ENCODE assay signal across 9 mouse cellular contexts in genomic region chr1:156640577-156640976, GRCm38 (mm10). TPM values are rescaled to one million over a fixed set of nuclear protein-coding genes. Genes with fewer than 3 reads are reported as not detected.
DNase-seq lines count a peak whose midpoint lies in the region; ATAC-seq lines count a peak whose summit lies in the region.
"Had no signal": no experiment of that assay in that cellular context is flagged by ENCODE, and none has a peak within 500 bp of the region (broad histone marks: within the 10 kb centered on the region; RNA-seq: fewer than 3 reads in every experiment).

No protein-coding gene starts in this region.

- peak; percentile 65 for DNase-seq in cerebellum, adult 9-10 months
- DNase-seq in cerebellum, adult 9-11 months: no peak
- peak; percentile 71 for DNase-seq in layer of hippocampus, adult 9-10 months (ENCODE audit: low spot score)
- no peak for DNase-seq in layer of hippocampus, postnatal 25 days (ENCODE audit: extremely low spot score in 1 of 2, low spot score in 1 of 2)
- DNase-seq in urinary bladder, adult 18-20 months (ENCODE audit: low spot score in 2 of 2): no peak
- no peak for DNase-seq in gastrocnemius, postnatal 36 days
- DNase-seq: gastrocnemius, postnatal 25 days had no signal

- ATAC-seq in CD4-positive, CD25-positive, alpha-beta regulatory T cell, adult 4 months: peak; percentile 69
- ATAC-seq in granulocyte monocyte progenitor cell, adult 5-6 weeks (replicated peaks; ENCODE audit: poor library complexity, severe bottlenecking): peak; percentile 41; the same call in 1 of the 2 replicates

- intact Hi-C loops in gastrocnemius, postnatal 36 days (cut with DNase I): no loop called here

RNA-seq across cellular contexts. Expression of gene Tor3a, which starts 33.6 kb away (rescaled TPM):
- total RNA-seq in layer of hippocampus, postnatal 25 days (2021): 1 to 10 TPM; 5.1 to 6.3 TPM
- polyA plus RNA-seq in CD4-positive, CD25-positive, alpha-beta regulatory T cell, adult 4 months (2017; shearing (Covaris generic)): 10 to 100 TPM; 28.4 to 29.6 TPM
- total RNA-seq in granulocyte monocyte progenitor cell, adult 5-6 weeks (2014; fragmentation: Nextera tagmentation): 35.6 and 40.0 TPM in 2 replicates
- 33.5 and 33.6 TPM in 2 replicates for total RNA-seq in granulocyte monocyte progenitor cell, adult 5-6 weeks (2017)
- 1 to 10 TPM; 4.3 to 7.6 TPM for total RNA-seq in gastrocnemius, postnatal 36 days (2021)

Comparison
In these comparisons a context has a peak if more than half of its experiments do, and no peak if none do; other contexts are left out.
1. DNase-seq: peak in cerebellum, adult 9-10 months (single experiment) and layer of hippocampus, adult 9-10 months (single experiment); none in cerebellum, adult 9-11 months (single experiment), layer of hippocampus, postnatal 25 days (0 of 2), urinary bladder, adult 18-20 months (0 of 2) and gastrocnemius, postnatal 36 days (0 of 2).
2. RNA of gene Tor3a, which starts 33.6 kb away (total RNA-seq): 33.5 to 40.0 TPM in granulocyte monocyte progenitor cell, adult 5-6 weeks; 4.3 to 7.6 TPM in gastrocnemius, postnatal 36 days and 5.1 to 6.3 TPM in layer of hippocampus, postnatal 25 days; every median in the first group is over 4 times any median in the second.